Mouse (Mus musculus): ENCODE measurements around the gene Cts7. TPM values are rescaled to one million over a fixed set of nuclear protein-coding genes. Genes with fewer than 3 reads are reported as not detected.

Gene Cts7
- polyA plus RNA-seq (2015; fragmentation: Nextera tagmentation; extraction: Ambion mirVana): not detected in 2 replicates

DNA sequence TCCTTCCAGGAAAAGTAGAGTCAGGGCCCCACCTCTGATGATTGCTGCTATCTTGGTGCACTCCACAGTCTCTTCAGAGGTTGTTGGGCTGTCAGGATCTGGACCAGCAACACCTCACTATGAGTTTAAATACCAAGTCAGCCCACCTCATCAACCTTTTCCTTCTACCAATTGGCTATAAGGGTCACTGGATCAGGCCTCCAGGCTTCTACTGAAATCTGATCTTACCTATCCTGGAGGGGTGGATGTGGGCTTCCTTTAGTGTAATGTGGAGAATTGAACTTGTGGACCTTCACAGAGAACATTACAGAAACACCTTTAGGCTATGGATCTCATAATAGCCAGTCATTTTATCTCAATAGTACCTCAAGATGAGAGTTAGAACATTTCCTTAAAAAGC, at the start of gene Cts7:
Cts7 (minus strand) TSS at position 101 of the 400 bp plus-strand sequence.
- Histone ChIP-seq H3K9me3 (peaks cover 24% of the 10 kb centered on the region; the same call in 1 of the 2 replicates), H3K4me2 (no peak within 1 kb of the TSS), H3K4me1 (no peaks in the 10 kb centered on the region), H3K36me3 (replicated peaks) (no peaks in the 10 kb centered on the region), H3K27ac (no peak within 1 kb of the TSS), H3K9ac (no peak within 1 kb of the TSS), H3K27me3 (replicated peaks) (no peaks in the 10 kb centered on the region), H3K4me3 (no peak within 1 kb of the TSS)
- no peak for ATAC-seq (replicated peaks)

Small RNA genes lying within 50 kb of the gene (microRNA-seq; reads per million reads assigned to microRNA genes)
- not detected for gene Gm27704

Other genes with a start within 250 kb of the Cts7 start
- not detected in 2 replicates for gene Ctsr, start 193.9 kb downstream of the Cts7 start, polyA plus RNA-seq (2015; fragmentation: Nextera tagmentation; extraction: Ambion mirVana)
- gene Cts6, start 154.8 kb downstream of the Cts7 start, polyA plus RNA-seq (2015; fragmentation: Nextera tagmentation; extraction: Ambion mirVana): not detected in 2 replicates
- not detected in 2 replicates for gene Cts8, start 102.8 kb downstream of the Cts7 start, polyA plus RNA-seq (2015; fragmentation: Nextera tagmentation; extraction: Ambion mirVana)
- gene Gm49398, start 69.4 kb downstream of the Cts7 start, polyA plus RNA-seq (2015; fragmentation: Nextera tagmentation; extraction: Ambion mirVana): not detected in 2 replicates
- gene Ctsm, start 183.6 kb upstream of the Cts7 start, polyA plus RNA-seq (2015; fragmentation: Nextera tagmentation; extraction: Ambion mirVana): not detected in 2 replicates
- not detected in 2 replicates for gene Gm49352, start 210.0 kb upstream of the Cts7 start, polyA plus RNA-seq (2015; fragmentation: Nextera tagmentation; extraction: Ambion mirVana)
- gene Cts3, start 211.9 kb upstream of the Cts7 start, polyA plus RNA-seq (2015; fragmentation: Nextera tagmentation; extraction: Ambion mirVana): not detected in 2 replicates